Mouse (Mus musculus) lung, adult 2 months (tissue): ENCODE measurements around the gene Pitpnc1.

Source experiments
- CTCF ChIP-seq: fragments of 200-500 bp; IDR thresholded peaks from 2 replicates; pipeline ENCODE4 v1.5.1; 2011; ENCODE audit warnings: mild to moderate bottlenecking, low read length, control low read depth; ENCODE audit not compliant: insufficient read depth
- POLR2A ChIP-seq: fragments of 200-500 bp; IDR thresholded peaks from 2 replicates; pipeline ENCODE4 v1.6.1; 2011; ENCODE audit warnings: low read depth, mild to moderate bottlenecking, control low read depth, low read length, borderline replicate concordance; ENCODE audit errors: extremely low read depth

- no peak for TF ChIP-seq CTCF
- no peak for TF ChIP-seq POLR2A
These were observed 29.4 kb downstream of the Pitpnc1 start for GRCm38 (mm10) chr11:107441050-107441449.
